Mouse (Mus musculus) intestine, embryonic 15.5 days (tissue): ENCODE results near the gene Vav3. TPM values are rescaled to one million over a fixed set of nuclear protein-coding genes. Genes with fewer than 3 reads are reported as not detected.
A peak's percentile ranks its signal among the peaks of the same experiment; 100 is the strongest.

Experiments
- ATAC-seq: fragments of 200-750 bp; cut with Nextera tagmentation; 2 replicates; pipeline ENCODE4 v1.8.0; 2017; ENCODE audit warnings: moderate TSS enrichment, moderate library complexity
- H3K27ac ChIP-seq: fragments of 300-500 bp; sonication (generic); 2 replicates; pipeline ENCODE4 v1.5.1; 2015; ENCODE audit warnings: mild to moderate bottlenecking, inconsistent platforms
- H3K27me3 ChIP-seq: fragments of 300-500 bp; sonication (generic); replicated peaks from 2 replicates; pipeline ENCODE4 v1.6.1; 2015; ENCODE audit warnings: inconsistent platforms
- H3K36me3 ChIP-seq: fragments of 300-500 bp; sonication (generic); 2 replicates; pipeline ENCODE4 v1.6.1; 2015; ENCODE audit warnings: inconsistent platforms
- H3K4me1 ChIP-seq: fragments of 300-500 bp; sonication (generic); replicated peaks from 2 replicates; pipeline ENCODE4 v1.6.1; 2015; ENCODE audit warnings: inconsistent platforms
- H3K4me2 ChIP-seq: fragments of 300-500 bp; sonication (generic); replicated peaks from 2 replicates; pipeline ENCODE4 v1.6.1; 2015; ENCODE audit warnings: mild to moderate bottlenecking, inconsistent platforms
- H3K4me3 ChIP-seq: fragments of 300-500 bp; sonication (generic); replicated peaks from 2 replicates; pipeline ENCODE4 v1.5.1; 2015; ENCODE audit warnings: inconsistent platforms
- H3K9ac ChIP-seq: fragments of 300-500 bp; sonication (generic); 2 replicates; pipeline ENCODE4 v1.6.1; 2015; ENCODE audit warnings: inconsistent platforms
- H3K9me3 ChIP-seq: fragments of 300-500 bp; sonication (generic); 2 replicates; pipeline ENCODE4 v1.6.1; 2016; ENCODE audit warnings: inconsistent platforms
- WGBS: fragments of 180-500 bp; shearing (Covaris S2); methylation state at CpG from one replicate; pipeline ENCODE4 v1.1.7; 2015; 5-methylcytosine and 5-hydroxymethylcytosine counted together
- polyA plus RNA-seq: library from polyadenylated mRNA; unstranded; fragments of >200 nt; fragmentation: Nextera tagmentation; extraction: Ambion mirVana; gene quantifications from 2 replicates; pipeline ENCODE4 v1.2.1, GENCODE M21; 2015

The Vav3 gene
- polyA plus RNA-seq, 1 experiment from 2014 or later = 16.6 TPM

GRCm38 (mm10) chr3:109456340-109456739 lies 115.9 kb downstream of the Vav3 start:
- Histone ChIP-seq H3K27ac (no peak overlapping the region), H3K4me1 (no peaks in the 10 kb centered on the region), H3K27me3 (no peaks in the 10 kb centered on the region), H3K9me3 (no peaks in the 10 kb centered on the region), H3K9ac (no peak overlapping the region), H3K4me3 (no peak overlapping the region), H3K36me3 (no peaks in the 10 kb centered on the region), H3K4me2 (no peak overlapping the region)
- 86% methylated on average over 1 of the region's 1 CpGs for WGBS
- no peak for ATAC-seq

GRCm38 (mm10) chr3:109463684-109464083 lies 123.2 kb downstream of the Vav3 start:
- Histone ChIP-seq H3K4me3 (no peak overlapping the region), H3K4me1 (no peaks in the 10 kb centered on the region), H3K9ac (no peak overlapping the region), H3K4me2 (no peak overlapping the region), H3K9me3 (no peaks in the 10 kb centered on the region), H3K36me3 (no peaks in the 10 kb centered on the region), H3K27ac (no peak overlapping the region), H3K27me3 (no peaks in the 10 kb centered on the region)
- ATAC-seq = no peak
- WGBS = 80% methylated on average over 6 of the region's 6 CpGs

DNA sequence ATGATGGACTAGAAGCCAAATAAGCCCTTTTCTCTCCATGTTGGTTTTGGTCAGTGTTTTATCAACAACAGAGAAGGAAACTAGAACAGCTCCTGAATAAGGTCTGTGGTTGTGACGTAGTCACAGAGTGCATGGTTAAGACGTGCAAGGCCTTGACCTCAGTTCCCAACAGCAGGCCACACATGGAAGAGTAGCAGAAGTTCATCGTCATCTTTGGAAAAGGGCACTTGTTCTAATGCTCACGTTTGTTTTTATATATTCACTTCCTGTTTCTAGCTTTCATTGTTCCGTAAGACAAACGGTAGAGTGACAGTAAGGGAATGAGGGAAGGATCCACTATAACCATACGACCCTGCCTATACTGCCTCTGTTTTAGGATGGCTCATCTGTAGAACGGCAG lies 124.1 kb downstream of the Vav3 start:
- ATAC-seq = no peak
- no peaks in the 10 kb centered on the region for H3K36me3 ChIP-seq
- no peaks in the 10 kb centered on the region for H3K4me1 ChIP-seq
- no peak overlapping the region for H3K9ac ChIP-seq
- no peaks in the 10 kb centered on the region for H3K9me3 ChIP-seq
- no peaks in the 10 kb centered on the region for H3K27me3 ChIP-seq
- H3K4me3 ChIP-seq = no peak overlapping the region
- no peak overlapping the region for H3K4me2 ChIP-seq
- no peak overlapping the region for H3K27ac ChIP-seq
- 67% methylated on average over 8 of the region's 8 CpGs for WGBS

GRCm38 (mm10) chr3:109466541-109466940 lies 126.1 kb downstream of the Vav3 start:
- no peak for ATAC-seq
- no peak overlapping the region for H3K4me2 ChIP-seq
- H3K4me3 ChIP-seq = no peak overlapping the region
- H3K9ac ChIP-seq = no peak overlapping the region
- H3K36me3 ChIP-seq = no peaks in the 10 kb centered on the region
- no peaks in the 10 kb centered on the region for H3K9me3 ChIP-seq
- no peak overlapping the region for H3K27ac ChIP-seq
- H3K4me1 ChIP-seq = no peaks in the 10 kb centered on the region
- no peaks in the 10 kb centered on the region for H3K27me3 ChIP-seq

- no peaks in the 10 kb centered on the region for H3K9me3 ChIP-seq
- no peak overlapping the region for H3K4me3 ChIP-seq
- no peaks in the 10 kb centered on the region for H3K27me3 ChIP-seq
- H3K4me1 ChIP-seq = no peaks in the 10 kb centered on the region
- no peaks in the 10 kb centered on the region for H3K36me3 ChIP-seq
- H3K4me2 ChIP-seq = no peak overlapping the region
- WGBS = 63% methylated on average over 4 of the region's 4 CpGs
- no peak for ATAC-seq
- no peak overlapping the region for H3K27ac ChIP-seq
- no peak overlapping the region for H3K9ac ChIP-seq
These were observed 126.8 kb downstream of the Vav3 start for GRCm38 (mm10) chr3:109467288-109467687.

DNA sequence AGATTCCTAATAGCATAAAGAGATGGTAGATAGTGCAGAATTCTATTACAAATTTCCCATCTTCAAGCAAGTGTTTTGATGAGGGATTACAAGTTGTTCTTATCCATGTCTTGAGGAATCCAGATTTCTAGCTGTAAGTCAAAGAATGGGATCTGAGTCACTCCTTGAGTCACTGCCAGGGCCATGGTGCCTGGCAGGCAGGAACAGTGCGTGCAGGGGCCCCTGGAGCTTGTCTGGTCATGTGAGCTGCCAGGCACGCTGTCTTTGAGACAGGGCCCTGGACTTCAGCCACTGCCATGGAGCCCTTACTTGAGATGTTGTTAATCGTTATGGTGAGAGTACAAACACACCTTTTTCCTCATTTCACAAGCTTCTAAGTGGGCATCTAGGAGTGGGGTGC lies 129.0 kb downstream of the Vav3 start:
- Histone ChIP-seq H3K27me3 (no peaks in the 10 kb centered on the region), H3K4me3 (no peak overlapping the region), H3K4me2 (no peak overlapping the region), H3K36me3 (no peaks in the 10 kb centered on the region), H3K9ac (no peak overlapping the region), H3K4me1 (no peaks in the 10 kb centered on the region), H3K27ac (no peak overlapping the region), H3K9me3 (no peaks in the 10 kb centered on the region)
- 80% methylated on average over 3 of the region's 3 CpGs for WGBS
- peak; percentile 51 for ATAC-seq

DNA sequence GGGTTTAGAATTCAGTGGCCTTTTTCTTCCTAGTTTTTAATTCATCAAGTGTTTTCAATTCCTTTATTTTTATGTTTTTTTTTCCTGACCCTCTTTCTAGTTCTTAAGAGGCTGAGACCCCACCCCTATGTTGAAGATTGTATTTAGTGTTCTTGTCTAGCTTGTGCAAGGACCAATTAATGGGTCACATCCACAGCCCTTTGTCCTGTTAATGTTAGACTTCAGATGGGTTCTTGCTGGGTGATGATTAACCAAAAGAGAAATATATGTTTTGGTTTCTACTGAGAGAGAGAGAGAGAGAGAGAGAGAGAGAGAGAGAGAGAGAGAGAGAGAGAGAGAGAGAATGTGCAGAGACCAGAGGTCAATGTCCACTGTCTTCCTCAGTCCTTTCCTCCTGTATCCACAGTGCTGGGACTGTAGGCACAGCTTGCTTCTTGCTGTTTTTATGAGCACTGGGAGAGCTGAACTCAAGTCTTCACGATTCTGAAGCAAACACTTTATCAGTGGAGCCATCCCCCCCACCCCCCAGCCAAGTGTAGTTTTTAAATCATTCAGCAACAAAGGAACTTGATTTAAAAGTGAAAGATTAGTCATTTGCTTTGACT lies 130.3 kb downstream of the Vav3 start:
- Histone ChIP-seq H3K9me3 (no peaks in the 10 kb centered on the region), H3K27ac (no peak overlapping the region), H3K4me2 (no peak overlapping the region), H3K4me1 (no peaks in the 10 kb centered on the region), H3K36me3 (no peaks in the 10 kb centered on the region), H3K27me3 (no peaks in the 10 kb centered on the region), H3K4me3 (no peak overlapping the region), H3K9ac (no peak overlapping the region)
- WGBS = 38% methylated on average over 1 of the region's 1 CpGs
- ATAC-seq = peak; percentile 69

DNA sequence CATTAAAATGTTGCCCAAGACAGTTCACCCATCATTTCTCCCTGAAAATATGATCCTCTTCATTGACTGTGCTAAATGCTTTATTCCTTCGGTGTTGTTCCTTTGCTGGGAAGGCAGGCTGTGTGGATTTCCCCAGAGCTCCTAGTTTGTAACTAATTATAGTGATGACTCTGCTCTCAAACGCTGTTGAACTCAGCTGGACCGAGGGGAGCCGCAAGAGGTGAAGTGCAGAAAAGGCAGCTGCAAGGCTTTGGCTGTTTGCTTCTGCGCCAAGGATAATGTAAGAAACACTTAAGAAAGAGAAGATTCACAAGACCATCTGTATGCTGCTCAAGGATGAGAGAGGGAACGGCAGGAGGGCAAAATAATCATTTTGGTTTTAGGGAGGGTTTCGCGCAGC lies 136.1 kb downstream of the Vav3 start:
- Histone ChIP-seq H3K4me1 (0 out of 2 replicates have a peak, but pooled peaks cover 2% of the 10 kb centered on the region), H3K4me3 (no peak overlapping the region), H3K36me3 (no peaks in the 10 kb centered on the region), H3K4me2 (no peak overlapping the region), H3K9me3 (no peaks in the 10 kb centered on the region), H3K9ac (no peak overlapping the region), H3K27ac (no peak overlapping the region), H3K27me3 (no peaks in the 10 kb centered on the region)
- ATAC-seq = no peak
- 53% methylated on average over 8 of the region's 8 CpGs for WGBS

DNA sequence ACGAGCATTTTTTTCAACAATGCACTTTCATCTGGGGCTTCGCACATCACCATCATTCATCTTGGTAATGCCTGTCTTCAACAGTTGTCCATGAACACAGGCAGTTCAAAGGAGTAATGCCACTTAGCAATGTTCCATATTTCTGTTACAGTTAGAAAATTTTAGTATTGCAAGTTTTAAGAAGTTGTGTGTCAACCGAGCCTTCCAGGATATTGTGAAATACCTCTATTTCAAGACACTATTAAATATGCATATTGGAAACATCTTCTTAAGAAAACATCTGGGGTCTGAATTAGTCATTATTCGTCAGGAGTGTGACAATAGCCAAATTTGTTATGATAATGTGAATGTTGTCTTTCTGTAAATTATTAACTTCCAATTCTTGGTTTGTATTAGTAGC lies 137.8 kb downstream of the Vav3 start:
- Histone ChIP-seq H3K9ac (no peak overlapping the region), H3K9me3 (no peaks in the 10 kb centered on the region), H3K27ac (no peak overlapping the region), H3K36me3 (no peaks in the 10 kb centered on the region), H3K4me1 (0 out of 2 replicates have a peak, but pooled peaks cover 2% of the 10 kb centered on the region), H3K4me3 (no peak overlapping the region), H3K4me2 (no peak overlapping the region), H3K27me3 (no peaks in the 10 kb centered on the region)
- WGBS = 66% methylated on average over 4 of the region's 4 CpGs
- ATAC-seq = no peak

- Histone ChIP-seq H3K4me3 (no peak overlapping the region), H3K9me3 (no peaks in the 10 kb centered on the region), H3K4me1 (0 out of 2 replicates have a peak, but pooled peaks cover 2% of the 10 kb centered on the region), H3K36me3 (no peaks in the 10 kb centered on the region), H3K4me2 (no peak overlapping the region), H3K9ac (no peak overlapping the region), H3K27ac (no peak overlapping the region), H3K27me3 (no peaks in the 10 kb centered on the region)
- WGBS = 54% methylated on average over 2 of the region's 2 CpGs
- no peak for ATAC-seq
These were observed 140.2 kb downstream of the Vav3 start for GRCm38 (mm10) chr3:109480625-109481024.

DNA sequence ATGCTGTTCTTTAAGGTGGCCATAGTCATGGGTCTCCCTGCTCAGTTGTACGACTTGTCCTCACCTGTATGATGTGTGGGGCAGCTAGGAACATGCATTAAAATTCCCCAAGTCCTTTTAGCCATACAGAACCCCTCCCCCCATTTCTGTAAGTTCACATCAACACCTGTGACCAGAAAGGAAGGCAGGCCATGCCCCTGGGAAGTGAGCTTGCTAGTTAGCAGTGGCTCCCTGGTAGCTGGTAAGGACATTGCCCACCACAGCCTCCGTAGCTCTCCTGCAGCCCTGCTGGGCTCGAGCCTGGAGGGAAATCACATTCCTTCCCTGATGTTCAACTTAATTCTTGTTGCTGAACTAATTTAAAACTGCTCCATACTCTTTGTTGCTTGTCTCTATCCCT lies 146.3 kb downstream of the Vav3 start:
- H3K9ac ChIP-seq = no peak overlapping the region
- no peak for ATAC-seq
- H3K4me2 ChIP-seq = no peak overlapping the region
- no peaks in the 10 kb centered on the region for H3K36me3 ChIP-seq
- H3K27ac ChIP-seq = no peak overlapping the region
- no peaks in the 10 kb centered on the region for H3K9me3 ChIP-seq
- 62% methylated on average over 3 of the region's 3 CpGs for WGBS
- H3K27me3 ChIP-seq = no peaks in the 10 kb centered on the region
- H3K4me1 ChIP-seq = no peaks in the 10 kb centered on the region
- no peak overlapping the region for H3K4me3 ChIP-seq

- H3K27me3 ChIP-seq = no peaks in the 10 kb centered on the region
- no peak overlapping the region for H3K9ac ChIP-seq
- no peak overlapping the region for H3K4me2 ChIP-seq
- ATAC-seq = no peak
- no peaks in the 10 kb centered on the region for H3K36me3 ChIP-seq
- H3K4me1 ChIP-seq = no peaks in the 10 kb centered on the region
- WGBS = 88% methylated on average over 4 of the region's 4 CpGs
- H3K4me3 ChIP-seq = no peak overlapping the region
- H3K9me3 ChIP-seq = no peaks in the 10 kb centered on the region
- H3K27ac ChIP-seq = no peak overlapping the region
These were observed 147.4 kb downstream of the Vav3 start for GRCm38 (mm10) chr3:109487823-109488222.

GRCm38 (mm10) chr3:109488750-109489171 lies 148.3 kb downstream of the Vav3 start:
- Histone ChIP-seq H3K4me3 (no peak overlapping the region), H3K9me3 (no peaks in the 10 kb centered on the region), H3K9ac (no peak overlapping the region), H3K4me2 (no peak overlapping the region), H3K36me3 (no peaks in the 10 kb centered on the region), H3K27me3 (no peaks in the 10 kb centered on the region), H3K4me1 (no peaks in the 10 kb centered on the region), H3K27ac (no peak overlapping the region)
- ATAC-seq = no peak
- 62% methylated on average over 4 of the region's 4 CpGs for WGBS
